Mouse (Mus musculus): ENCODE results near the gene Gm4553. TPM values are rescaled to one million over a fixed set of nuclear protein-coding genes. Genes with fewer than 3 reads are reported as not detected.
"Not testable (repeated sequence)": the region's sequence is repeated elsewhere in the genome, so short reads cannot be mapped to it uniquely, and the experiment has no call there.

Gene Gm4553
- polyA plus RNA-seq, 1 experiment from 2014 or later: not detected

- Histone ChIP-seq H3K9me3 (ENCODE audit: control insufficient read depth, low read length) (no peaks in the 10 kb centered on the region), H3K27ac (no peak overlapping the region), H3K36me3 (replicated peaks; ENCODE audit: control insufficient read depth, insufficient read depth) (no peaks in the 10 kb centered on the region), H3K9ac (no peak overlapping the region), H3K4me1 (replicated peaks; ENCODE audit: control insufficient read depth, insufficient read depth, low read length) (no peaks in the 10 kb centered on the region), H3K27me3 (ENCODE audit: control insufficient read depth, insufficient read depth, low read length) (no peaks in the 10 kb centered on the region), H3K4me3 (replicated peaks; ENCODE audit: low read length) (no peak overlapping the region), H3K4me2 (replicated peaks) (no peak overlapping the region)
- WGBS: 94% methylated on average over 1 of the region's 1 CpGs
- DNase-seq (ENCODE audit: low spot score) (no peak), ATAC-seq (ENCODE audit: low FRiP score) (no peak)
Observed at GRCm38 (mm10) chr7:142178685-142179084, 13.1 kb upstream of the Gm4553 start.

- not testable (repeated sequence) for H3K36me3 ChIP-seq (replicated peaks; ENCODE audit: control insufficient read depth, insufficient read depth); H3K4me2 ChIP-seq (replicated peaks)
Observed at GRCm38 (mm10) chr7:142175905-142176304, 10.4 kb upstream of the Gm4553 start, which contains the start of gene Krtap5-2. Krtap5-2 (minus strand) TSS chr7:142176005.

GRCm38 (mm10) chr7:142169836-142170235 is 4.3 kb upstream of the Gm4553 start:
- Histone ChIP-seq H3K9ac (no peak overlapping the region), H3K9me3 (ENCODE audit: control insufficient read depth, low read length) (no peaks in the 10 kb centered on the region), H3K4me2 (replicated peaks) (no peak overlapping the region), H3K27ac (no peak overlapping the region), H3K4me1 (replicated peaks; ENCODE audit: control insufficient read depth, insufficient read depth, low read length) (no peaks in the 10 kb centered on the region), H3K36me3 (replicated peaks; ENCODE audit: control insufficient read depth, insufficient read depth) (no peaks in the 10 kb centered on the region), H3K4me3 (replicated peaks; ENCODE audit: low read length) (no peak overlapping the region), H3K27me3 (ENCODE audit: control insufficient read depth, insufficient read depth, low read length) (no peaks in the 10 kb centered on the region)
- DNase-seq (ENCODE audit: low spot score) (peak; percentile 72), ATAC-seq (ENCODE audit: low FRiP score) (no peak)
- WGBS: 49% methylated on average over 3 of the region's 3 CpGs

More at GRCm38 (mm10) chr7:142175905-142176304, 10.4 kb upstream of the Gm4553 start, which contains the start of gene Krtap5-2:
- not testable (repeated sequence) for H3K9ac ChIP-seq; ATAC-seq (ENCODE audit: low FRiP score); H3K4me3 ChIP-seq (replicated peaks; ENCODE audit: low read length); H3K27me3 ChIP-seq (ENCODE audit: control insufficient read depth, insufficient read depth, low read length); DNase-seq (ENCODE audit: low spot score); H3K4me1 ChIP-seq (replicated peaks; ENCODE audit: control insufficient read depth, insufficient read depth, low read length); H3K27ac ChIP-seq; H3K9me3 ChIP-seq (ENCODE audit: control insufficient read depth, low read length)

GRCm38 (mm10) chr7:142159366-142159765 is 6.2 kb downstream of the Gm4553 start:
- no peaks in the 10 kb centered on the region for H3K27me3 ChIP-seq (ENCODE audit: control insufficient read depth, insufficient read depth, low read length)
- no peak overlapping the region for H3K9ac ChIP-seq
- no peaks in the 10 kb centered on the region for H3K4me1 ChIP-seq (replicated peaks; ENCODE audit: control insufficient read depth, insufficient read depth, low read length)
- H3K4me2 ChIP-seq (replicated peaks): no peak overlapping the region
- H3K9me3 ChIP-seq (ENCODE audit: control insufficient read depth, low read length): no peaks in the 10 kb centered on the region
- DNase-seq (ENCODE audit: low spot score): no peak
- no peaks in the 10 kb centered on the region for H3K36me3 ChIP-seq (replicated peaks; ENCODE audit: control insufficient read depth, insufficient read depth)
- no peak overlapping the region for H3K4me3 ChIP-seq (replicated peaks; ENCODE audit: low read length)
- H3K27ac ChIP-seq: no peak overlapping the region
- WGBS: 93% methylated on average over 3 of the region's 3 CpGs
- no peak for ATAC-seq (ENCODE audit: low FRiP score)

GRCm38 (mm10) chr7:142157013-142157412 is 8.5 kb downstream of the Gm4553 start, which contains the start of gene Gm29735:
Gm29735 (minus strand) TSS chr7:142157113.
- not testable (repeated sequence) for ATAC-seq (ENCODE audit: low FRiP score); DNase-seq (ENCODE audit: low spot score)

GRCm38 (mm10) chr7:142155308-142155707 is 10.2 kb downstream of the Gm4553 start:
- H3K4me3 ChIP-seq (replicated peaks; ENCODE audit: low read length): no peak overlapping the region
- no peak overlapping the region for H3K4me2 ChIP-seq (replicated peaks)
- 71% methylated on average over 1 of the region's 1 CpGs for WGBS
- H3K27ac ChIP-seq: no peak overlapping the region
- H3K9ac ChIP-seq: no peak overlapping the region
- no peaks in the 10 kb centered on the region for H3K4me1 ChIP-seq (replicated peaks; ENCODE audit: control insufficient read depth, insufficient read depth, low read length)
- H3K9me3 ChIP-seq (ENCODE audit: control insufficient read depth, low read length): no peaks in the 10 kb centered on the region
- no peaks in the 10 kb centered on the region for H3K27me3 ChIP-seq (ENCODE audit: control insufficient read depth, insufficient read depth, low read length)
- ATAC-seq (ENCODE audit: low FRiP score): no peak
- no peak for DNase-seq (ENCODE audit: low spot score)
- H3K36me3 ChIP-seq (replicated peaks; ENCODE audit: control insufficient read depth, insufficient read depth): no peaks in the 10 kb centered on the region

More at GRCm38 (mm10) chr7:142157013-142157412, 8.5 kb downstream of the Gm4553 start, which contains the start of gene Gm29735:
- not testable (repeated sequence) for H3K9me3 ChIP-seq (ENCODE audit: control insufficient read depth, low read length); H3K9ac ChIP-seq; H3K4me2 ChIP-seq (replicated peaks); H3K27me3 ChIP-seq (ENCODE audit: control insufficient read depth, insufficient read depth, low read length); H3K4me1 ChIP-seq (replicated peaks; ENCODE audit: control insufficient read depth, insufficient read depth, low read length); H3K4me3 ChIP-seq (replicated peaks; ENCODE audit: low read length); H3K27ac ChIP-seq; H3K36me3 ChIP-seq (replicated peaks; ENCODE audit: control insufficient read depth, insufficient read depth)
- 69% methylated on average over 2 of the region's 2 CpGs for WGBS

- no peak overlapping the region for H3K4me2 ChIP-seq (replicated peaks)
- ATAC-seq (ENCODE audit: low FRiP score): no peak
- H3K9me3 ChIP-seq (ENCODE audit: control insufficient read depth, low read length): no peaks in the 10 kb centered on the region
- 90% methylated on average over 4 of the region's 4 CpGs for WGBS
- no peak overlapping the region for H3K27ac ChIP-seq
- no peak overlapping the region for H3K9ac ChIP-seq
- no peaks in the 10 kb centered on the region for H3K27me3 ChIP-seq (ENCODE audit: control insufficient read depth, insufficient read depth, low read length)
- H3K4me3 ChIP-seq (replicated peaks; ENCODE audit: low read length): no peak overlapping the region
- no peaks in the 10 kb centered on the region for H3K36me3 ChIP-seq (replicated peaks; ENCODE audit: control insufficient read depth, insufficient read depth)
- DNase-seq (ENCODE audit: low spot score): no peak
- no peaks in the 10 kb centered on the region for H3K4me1 ChIP-seq (replicated peaks; ENCODE audit: control insufficient read depth, insufficient read depth, low read length)
Observed at GRCm38 (mm10) chr7:142152191-142152590, 13.3 kb downstream of the Gm4553 start.

- DNase-seq (ENCODE audit: low spot score) (no peak), ATAC-seq (ENCODE audit: low FRiP score) (no peak)
- H3K9ac ChIP-seq: no peak overlapping the region
- H3K27me3 ChIP-seq (ENCODE audit: control insufficient read depth, insufficient read depth, low read length): no peaks in the 10 kb centered on the region
- H3K27ac ChIP-seq: no peak overlapping the region
- no peak overlapping the region for H3K4me3 ChIP-seq (replicated peaks; ENCODE audit: low read length)
- no peaks in the 10 kb centered on the region for H3K9me3 ChIP-seq (ENCODE audit: control insufficient read depth, low read length)
- no peaks in the 10 kb centered on the region for H3K4me1 ChIP-seq (replicated peaks; ENCODE audit: control insufficient read depth, insufficient read depth, low read length)
- H3K4me2 ChIP-seq (replicated peaks): no peak overlapping the region
- H3K36me3 ChIP-seq (replicated peaks; ENCODE audit: control insufficient read depth, insufficient read depth): no peaks in the 10 kb centered on the region
Observed at GRCm38 (mm10) chr7:142148633-142149032, 16.9 kb downstream of the Gm4553 start.

- Histone ChIP-seq H3K27ac (no peak overlapping the region), H3K9me3 (ENCODE audit: control insufficient read depth, low read length) (no peaks in the 10 kb centered on the region), H3K4me3 (replicated peaks; ENCODE audit: low read length) (no peak overlapping the region), H3K27me3 (ENCODE audit: control insufficient read depth, insufficient read depth, low read length) (no peaks in the 10 kb centered on the region), H3K4me1 (replicated peaks; ENCODE audit: control insufficient read depth, insufficient read depth, low read length) (no peaks in the 10 kb centered on the region), H3K36me3 (replicated peaks; ENCODE audit: control insufficient read depth, insufficient read depth) (no peaks in the 10 kb centered on the region), H3K9ac (no peak overlapping the region), H3K4me2 (replicated peaks) (no peak overlapping the region)
- peak; percentile 59 for DNase-seq (ENCODE audit: low spot score)
- WGBS: 0% methylated on average over 1 of the region's 1 CpGs
- ATAC-seq (ENCODE audit: low FRiP score): no peak
Observed at GRCm38 (mm10) chr7:142146033-142146432, 19.5 kb downstream of the Gm4553 start.

GRCm38 (mm10) chr7:142145413-142145940 is 20.1 kb downstream of the Gm4553 start:
- no peak overlapping the region for H3K27ac ChIP-seq
- H3K9me3 ChIP-seq (ENCODE audit: control insufficient read depth, low read length): no peaks in the 10 kb centered on the region
- 42% methylated on average over 4 of the region's 4 CpGs for WGBS
- no peak overlapping the region for H3K4me3 ChIP-seq (replicated peaks; ENCODE audit: low read length)
- H3K4me1 ChIP-seq (replicated peaks; ENCODE audit: control insufficient read depth, insufficient read depth, low read length): no peaks in the 10 kb centered on the region
- no peak overlapping the region for H3K4me2 ChIP-seq (replicated peaks)
- ATAC-seq (ENCODE audit: low FRiP score) (no peak), DNase-seq (ENCODE audit: low spot score) (no peak)
- no peaks in the 10 kb centered on the region for H3K36me3 ChIP-seq (replicated peaks; ENCODE audit: control insufficient read depth, insufficient read depth)
- no peaks in the 10 kb centered on the region for H3K27me3 ChIP-seq (ENCODE audit: control insufficient read depth, insufficient read depth, low read length)
- no peak overlapping the region for H3K9ac ChIP-seq

Measured in hindbrain, embryonic 14.5 days (tissue).